Mouse (Mus musculus) heart, embryonic 11.5 days (tissue): ENCODE measurements around the gene Gm20388. TPM values are rescaled to one million over a fixed set of nuclear protein-coding genes. Genes with fewer than 3 reads are reported as not detected.
"Not testable (repeated sequence)": the region's sequence is repeated elsewhere in the genome, so short reads cannot be mapped to it uniquely, and the experiment has no call there.

Experiments
- ATAC-seq: fragments of 200-750 bp; cut with Nextera tagmentation; replicated peaks from 2 replicates; pipeline ENCODE4 v1.8.0; 2017; ENCODE audit warnings: moderate library complexity; ENCODE audit not compliant: insufficient number of reproducible peaks, low FRiP score, low TSS enrichment
- H3K27ac ChIP-seq: fragments of 300-500 bp; sonication (generic); 2 replicates; pipeline ENCODE4 v1.5.1; 2014; ENCODE audit warnings: mild to moderate bottlenecking, low read depth, low read length
- H3K27me3 ChIP-seq: fragments of 300-500 bp; sonication (generic); 2 replicates; pipeline ENCODE4 v1.6.1; 2014; ENCODE audit warnings: mild to moderate bottlenecking, low read length, mixed read lengths; ENCODE audit not compliant: control insufficient read depth, insufficient read depth
- H3K36me3 ChIP-seq: fragments of 300-500 bp; sonication (generic); 2 replicates; pipeline ENCODE4 v1.6.1; 2014; ENCODE audit warnings: mild to moderate bottlenecking, low read length, moderate library complexity, mixed read lengths; ENCODE audit not compliant: control insufficient read depth, insufficient read depth
- H3K4me1 ChIP-seq: fragments of 300-500 bp; sonication (generic); 2 replicates; pipeline ENCODE4 v1.6.1; 2014; ENCODE audit warnings: low read length; ENCODE audit not compliant: control insufficient read depth, insufficient read depth
- H3K4me2 ChIP-seq: fragments of 300-500 bp; sonication (generic); 2 replicates; pipeline ENCODE4 v1.6.1; 2014; ENCODE audit warnings: mild to moderate bottlenecking, moderate library complexity
- H3K4me3 ChIP-seq: fragments of 300-500 bp; sonication (generic); 2 replicates; pipeline ENCODE4 v1.5.1; 2014; ENCODE audit warnings: low read depth, low read length
- H3K9ac ChIP-seq: fragments of 300-500 bp; sonication (generic); 2 replicates; pipeline ENCODE4 v1.6.1; 2014; ENCODE audit warnings: mild to moderate bottlenecking, low read depth, low read length, moderate library complexity
- H3K9me3 ChIP-seq: fragments of 300-500 bp; sonication (generic); replicated peaks from 2 replicates; pipeline ENCODE4 v1.6.1; 2016; ENCODE audit warnings: low read length; ENCODE audit not compliant: control insufficient read depth
- WGBS: fragments of 180-500 bp; shearing (Covaris S2); extraction: QIAGEN DNeasy Blood & Tissue Kit; methylation state at CpG from one replicate; pipeline ENCODE4 v1.1.7; 2014; ENCODE audit not compliant: insufficient replicate concordance; 5-methylcytosine and 5-hydroxymethylcytosine counted together
- polyA plus RNA-seq: library from polyadenylated mRNA; unstranded; fragments of >200 nt; fragmentation: Nextera tagmentation; extraction: Ambion mirVana; gene quantifications from 2 replicates; pipeline ENCODE4 v1.2.1, GENCODE M21; 2014

Gm20388 gene
- polyA plus RNA-seq, 1 experiment from 2014 or later, result 6.4 TPM

- Histone ChIP-seq H3K4me1 (peaks cover 5% of the 10 kb centered on the region; the same call in 1 of the 2 replicates), H3K27ac (no peak overlapping the region), H3K9ac (no peak overlapping the region), H3K4me2 (no peak overlapping the region), H3K9me3 (no peaks in the 10 kb centered on the region), H3K4me3 (no peak overlapping the region), H3K36me3 (no peaks in the 10 kb centered on the region), H3K27me3 (0 out of 2 replicates have a peak, but pooled peaks cover 7% of the 10 kb centered on the region)
- no peak for ATAC-seq
- WGBS, result 17% methylated on average over 17 of the region's 17 CpGs
Measured at GRCm38 (mm10) chr8:121433466-121433865, 1522.8 kb downstream of the Gm20388 start.

- no peak for ATAC-seq
- H3K9me3 ChIP-seq, result no peaks in the 10 kb centered on the region
- H3K9ac ChIP-seq, result no peak overlapping the region
- no peak overlapping the region for H3K4me3 ChIP-seq
- no peaks in the 10 kb centered on the region for H3K36me3 ChIP-seq
- 52% methylated on average over 5 of the region's 5 CpGs for WGBS
- H3K4me1 ChIP-seq, result peaks cover 5% of the 10 kb centered on the region; the same call in 1 of the 2 replicates
- no peak overlapping the region for H3K27ac ChIP-seq
- H3K27me3 ChIP-seq, result 0 out of 2 replicates have a peak, but pooled peaks cover 7% of the 10 kb centered on the region
- H3K4me2 ChIP-seq, result no peak overlapping the region
Measured at GRCm38 (mm10) chr8:121436656-121437055, 1526.0 kb downstream of the Gm20388 start.

GRCm38 (mm10) chr8:121437506-121437905 lies 1526.9 kb downstream of the Gm20388 start:
- Histone ChIP-seq H3K27me3 (0 out of 2 replicates have a peak, but pooled peaks cover 7% of the 10 kb centered on the region), H3K9me3 (no peaks in the 10 kb centered on the region), H3K9ac (no peak overlapping the region), H3K4me3 (no peak overlapping the region), H3K4me2 (no peak overlapping the region), H3K4me1 (peaks cover 5% of the 10 kb centered on the region; the same call in 1 of the 2 replicates), H3K27ac (no peak overlapping the region), H3K36me3 (no peaks in the 10 kb centered on the region)
- WGBS, result 54% methylated on average over 6 of the region's 6 CpGs
- ATAC-seq, result no peak

GRCm38 (mm10) chr8:121438111-121438510 lies 1527.5 kb downstream of the Gm20388 start:
- WGBS, result 49% methylated on average over 6 of the region's 6 CpGs
- ATAC-seq, result no peak

GRCm38 (mm10) chr8:121439351-121439750 lies 1528.7 kb downstream of the Gm20388 start:
- H3K9ac ChIP-seq, result no peak overlapping the region
- H3K4me3 ChIP-seq, result no peak overlapping the region
- H3K9me3 ChIP-seq, result no peaks in the 10 kb centered on the region
- H3K27me3 ChIP-seq, result no peaks in the 10 kb centered on the region
- no peak for ATAC-seq
- WGBS, result 53% methylated on average over 4 of the region's 4 CpGs
- no peak overlapping the region for H3K27ac ChIP-seq
- H3K4me1 ChIP-seq, result no peaks in the 10 kb centered on the region
- no peak overlapping the region for H3K4me2 ChIP-seq
- no peaks in the 10 kb centered on the region for H3K36me3 ChIP-seq

More at GRCm38 (mm10) chr8:121438111-121438510, 1527.5 kb downstream of the Gm20388 start:
- Histone ChIP-seq H3K36me3 (no peaks in the 10 kb centered on the region), H3K4me2 (no peak overlapping the region), H3K9ac (no peak overlapping the region), H3K27me3 (0 out of 2 replicates have a peak, but pooled peaks cover 3% of the 10 kb centered on the region), H3K4me1 (peaks cover 3% of the 10 kb centered on the region; the same call in 1 of the 2 replicates), H3K27ac (no peak overlapping the region), H3K4me3 (no peak overlapping the region), H3K9me3 (no peaks in the 10 kb centered on the region)

- no peak for ATAC-seq
- Histone ChIP-seq H3K27ac (no peak overlapping the region), H3K36me3 (no peaks in the 10 kb centered on the region), H3K4me3 (no peak overlapping the region), H3K9ac (no peak overlapping the region), H3K9me3 (no peaks in the 10 kb centered on the region), H3K4me2 (no peak overlapping the region), H3K27me3 (no peaks in the 10 kb centered on the region), H3K4me1 (0 out of 2 replicates have a peak, but pooled peaks cover 4% of the 10 kb centered on the region)
- 55% methylated on average over 7 of the region's 7 CpGs for WGBS
Measured at GRCm38 (mm10) chr8:121443361-121443760, 1532.7 kb downstream of the Gm20388 start.

- 81% methylated on average over 1 of the region's 1 CpGs for WGBS
- H3K36me3 ChIP-seq, H3K4me1 ChIP-seq, H3K27me3 ChIP-seq, H3K9ac ChIP-seq, H3K4me2 ChIP-seq, H3K4me3 ChIP-seq, H3K27ac ChIP-seq, H3K9me3 ChIP-seq, ATAC-seq: not testable (repeated sequence)
Measured at GRCm38 (mm10) chr8:121444521-121444920, 1533.9 kb downstream of the Gm20388 start.

- Histone ChIP-seq H3K4me2 (no peak overlapping the region), H3K27ac (no peak overlapping the region), H3K9me3 (no peaks in the 10 kb centered on the region), H3K36me3 (no peaks in the 10 kb centered on the region), H3K27me3 (no peaks in the 10 kb centered on the region), H3K9ac (no peak overlapping the region), H3K4me3 (no peak overlapping the region), H3K4me1 (0 out of 2 replicates have a peak, but pooled peaks cover 4% of the 10 kb centered on the region)
- no peak for ATAC-seq
- 83% methylated on average over 10 of the region's 10 CpGs for WGBS
Measured at GRCm38 (mm10) chr8:121445027-121445471, 1534.4 kb downstream of the Gm20388 start.

- no peak overlapping the region for H3K4me3 ChIP-seq
- no peak for ATAC-seq
- 69% methylated on average over 12 of the region's 12 CpGs for WGBS
- no peaks in the 10 kb centered on the region for H3K36me3 ChIP-seq
- H3K4me2 ChIP-seq, result no peak overlapping the region
- H3K27ac ChIP-seq, result no peak overlapping the region
- no peaks in the 10 kb centered on the region for H3K27me3 ChIP-seq
- H3K9ac ChIP-seq, result no peak overlapping the region
- no peaks in the 10 kb centered on the region for H3K9me3 ChIP-seq
- H3K4me1 ChIP-seq, result peaks cover 5% of the 10 kb centered on the region
Measured at GRCm38 (mm10) chr8:121446133-121446532, 1535.5 kb downstream of the Gm20388 start.
